Mouse (Mus musculus): ENCODE measurements around the gene Slit1.

Slit1 gene

GRCm38 (mm10) chr19:41743396-41743795 is at the start of gene Slit1:
Slit1 (minus strand) TSS chr19:41743665.
- peak; percentile 74 for DNase-seq

GRCm38 (mm10) chr19:41792934-41793486 is 49.5 kb upstream of the Slit1 start:
- no peak for DNase-seq

GRCm38 (mm10) chr19:41791384-41791783 is 47.9 kb upstream of the Slit1 start:
- no peak for DNase-seq

- DNase-seq: no peak
Observed at GRCm38 (mm10) chr19:41789110-41789961, 45.9 kb upstream of the Slit1 start.

GRCm38 (mm10) chr19:41786896-41787295 is 43.4 kb upstream of the Slit1 start:
- DNase-seq: no peak

- no peak for DNase-seq
Observed at GRCm38 (mm10) chr19:41777514-41777913, 34.0 kb upstream of the Slit1 start.

GRCm38 (mm10) chr19:41768711-41769110 is 25.2 kb upstream of the Slit1 start:
- DNase-seq: no peak

GRCm38 (mm10) chr19:41766628-41767027 is 23.2 kb upstream of the Slit1 start:
- no peak for DNase-seq

GRCm38 (mm10) chr19:41763870-41764660 is 20.6 kb upstream of the Slit1 start:
- peak; percentile 87 for DNase-seq

GRCm38 (mm10) chr19:41761529-41761928 is 18.1 kb upstream of the Slit1 start:
- DNase-seq: peak; percentile 75

GRCm38 (mm10) chr19:41759765-41760164 is 16.3 kb upstream of the Slit1 start:
- peak; percentile 37 for DNase-seq

- DNase-seq: no peak
Observed at GRCm38 (mm10) chr19:41759270-41759669, 15.8 kb upstream of the Slit1 start.

- no peak for DNase-seq
Observed at GRCm38 (mm10) chr19:41754760-41755159, 11.3 kb upstream of the Slit1 start.

GRCm38 (mm10) chr19:41751906-41752305 is 8.4 kb upstream of the Slit1 start:
- DNase-seq: no peak

GRCm38 (mm10) chr19:41747436-41747835 is 4.0 kb upstream of the Slit1 start:
- no peak for DNase-seq

GRCm38 (mm10) chr19:41745941-41746557 is 2.6 kb upstream of the Slit1 start:
- DNase-seq: peak; percentile 54

- no peak for DNase-seq
Observed at GRCm38 (mm10) chr19:41738896-41739295, 4.6 kb downstream of the Slit1 start.

GRCm38 (mm10) chr19:41738429-41738805 is 5.0 kb downstream of the Slit1 start:
- DNase-seq: no peak

- peak; percentile 38 for DNase-seq
Observed at GRCm38 (mm10) chr19:41737657-41738428, 5.6 kb downstream of the Slit1 start.

- peak; percentile 58 for DNase-seq
Observed at GRCm38 (mm10) chr19:41734685-41735084, 8.8 kb downstream of the Slit1 start.

GRCm38 (mm10) chr19:41725491-41725890 is 18.0 kb downstream of the Slit1 start:
- DNase-seq: no peak

- peak; percentile 81 for DNase-seq
Observed at GRCm38 (mm10) chr19:41724831-41725470, 18.5 kb downstream of the Slit1 start.

Data from embryo, embryonic 11 days (tissue).